Mouse (Mus musculus): Measurements from ENCODE around the gene Rab11fip5. TPM values are rescaled to one million over a fixed set of nuclear protein-coding genes. Genes with fewer than 3 reads are reported as not detected.
A peak's percentile ranks its signal among the peaks of the same experiment; 100 is the strongest.

Gene Rab11fip5
- polyA plus RNA-seq, 1 experiment = 13.5 TPM

DNA sequence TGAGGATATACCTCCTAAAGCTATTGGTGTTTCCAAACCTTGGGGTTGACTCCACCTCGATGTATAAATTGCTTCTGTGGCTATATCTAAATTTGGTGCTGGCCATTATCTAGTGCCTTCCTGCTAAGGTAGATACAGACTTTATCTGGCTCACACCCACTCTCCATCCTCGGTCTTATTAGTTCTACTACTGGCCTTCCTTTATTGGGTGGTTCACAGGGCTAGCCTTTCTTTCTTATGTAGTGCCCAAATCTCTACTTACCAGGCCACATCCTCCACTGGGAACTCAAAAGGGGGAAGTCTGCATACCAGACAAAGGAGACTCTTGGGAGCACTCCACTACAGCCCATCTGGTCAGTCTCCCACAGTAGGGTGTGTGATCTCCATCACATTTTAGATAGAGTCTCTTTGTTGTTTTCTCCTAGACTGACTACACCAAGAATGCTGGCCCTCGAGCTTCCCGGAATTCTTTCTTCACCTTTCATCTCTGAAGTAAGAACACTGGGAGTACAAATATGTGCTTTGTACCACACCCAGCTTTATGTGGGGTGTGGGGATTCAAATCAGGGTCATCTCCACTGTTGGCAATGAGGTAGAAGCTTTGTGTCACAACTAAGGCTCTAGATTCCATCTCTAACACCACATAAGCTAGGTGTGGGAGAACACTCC lies 2.8 kb upstream of the Rab11fip5 start:
- TF ChIP-seq CTCF (IDR thresholded peaks at IDR 0.05; ENCODE audit: borderline replicate concordance, control insufficient read depth, extremely low read depth, insufficient read depth, low read length, poor library complexity) = no peak
- TF ChIP-seq POLR2A (IDR thresholded peaks at IDR 0.05; ENCODE audit: control insufficient read depth, extremely low read depth, insufficient read depth, low read length, poor library complexity) = no peak
- no peak for DNase-seq

DNA sequence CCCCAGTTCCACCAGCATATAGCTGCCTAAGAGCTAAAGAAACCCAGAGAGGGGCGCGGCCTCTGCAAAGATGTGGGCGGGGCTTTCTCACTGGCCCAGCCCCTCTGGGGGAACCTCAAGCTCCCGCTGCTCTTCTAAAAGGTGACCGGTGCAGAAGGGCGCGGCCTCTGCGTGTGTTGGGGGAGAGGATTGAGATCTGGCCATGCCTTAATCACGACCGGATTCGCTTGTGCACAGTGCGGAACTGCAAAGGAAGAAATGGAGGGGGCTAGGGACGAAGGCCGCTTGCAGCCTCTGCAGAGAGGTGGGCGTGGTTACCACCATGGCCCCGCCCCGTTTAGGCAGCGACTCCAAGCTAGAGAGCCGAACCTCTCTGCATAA lies 290 bp upstream of the Rab11fip5 start:
- no peaks in the 10 kb centered on the region for H3K27me3 ChIP-seq (ENCODE audit: control insufficient read depth, insufficient read depth, low read length)
- H3K36me3 ChIP-seq (ENCODE audit: control insufficient read depth, insufficient read depth, low read length) = no peaks in the 10 kb centered on the region
- TF ChIP-seq CTCF (IDR thresholded peaks at IDR 0.05; ENCODE audit: borderline replicate concordance, control insufficient read depth, extremely low read depth, insufficient read depth, low read length, poor library complexity) (peak; percentile 62; the same call in 1 of the 2 replicates), POLR2A (IDR thresholded peaks at IDR 0.05; ENCODE audit: control insufficient read depth, extremely low read depth, insufficient read depth, low read length, poor library complexity) (0 out of 2 replicates have a peak, but pooled peaks have one; percentile 37)
- peak; percentile 96 for DNase-seq
- no peak overlapping the region for H3K27ac ChIP-seq (ENCODE audit: control insufficient read depth, insufficient read depth, low read length)
- peak overlapping the region; percentile 70 for H3K4me3 ChIP-seq (ENCODE audit: control insufficient read depth, insufficient read depth, low read length)
- peaks cover 9% of the 10 kb centered on the region for H3K4me1 ChIP-seq (replicated peaks; ENCODE audit: control insufficient read depth, insufficient read depth, low read length)
- WGBS = under 1% methylated on average over 19 of the region's 19 CpGs

More for the DNA sequence above, 2.8 kb upstream of the Rab11fip5 start:
- WGBS = 87% methylated on average over 4 of the region's 4 CpGs
- H3K36me3 ChIP-seq (ENCODE audit: control insufficient read depth, insufficient read depth, low read length) = no peaks in the 10 kb centered on the region
- peaks cover 20% of the 10 kb centered on the region for H3K4me1 ChIP-seq (replicated peaks; ENCODE audit: control insufficient read depth, insufficient read depth, low read length)
- no peak overlapping the region for H3K4me3 ChIP-seq (ENCODE audit: control insufficient read depth, insufficient read depth, low read length)
- no peak overlapping the region for H3K27ac ChIP-seq (ENCODE audit: control insufficient read depth, insufficient read depth, low read length)
- H3K27me3 ChIP-seq (ENCODE audit: control insufficient read depth, insufficient read depth, low read length) = no peaks in the 10 kb centered on the region

DNA sequence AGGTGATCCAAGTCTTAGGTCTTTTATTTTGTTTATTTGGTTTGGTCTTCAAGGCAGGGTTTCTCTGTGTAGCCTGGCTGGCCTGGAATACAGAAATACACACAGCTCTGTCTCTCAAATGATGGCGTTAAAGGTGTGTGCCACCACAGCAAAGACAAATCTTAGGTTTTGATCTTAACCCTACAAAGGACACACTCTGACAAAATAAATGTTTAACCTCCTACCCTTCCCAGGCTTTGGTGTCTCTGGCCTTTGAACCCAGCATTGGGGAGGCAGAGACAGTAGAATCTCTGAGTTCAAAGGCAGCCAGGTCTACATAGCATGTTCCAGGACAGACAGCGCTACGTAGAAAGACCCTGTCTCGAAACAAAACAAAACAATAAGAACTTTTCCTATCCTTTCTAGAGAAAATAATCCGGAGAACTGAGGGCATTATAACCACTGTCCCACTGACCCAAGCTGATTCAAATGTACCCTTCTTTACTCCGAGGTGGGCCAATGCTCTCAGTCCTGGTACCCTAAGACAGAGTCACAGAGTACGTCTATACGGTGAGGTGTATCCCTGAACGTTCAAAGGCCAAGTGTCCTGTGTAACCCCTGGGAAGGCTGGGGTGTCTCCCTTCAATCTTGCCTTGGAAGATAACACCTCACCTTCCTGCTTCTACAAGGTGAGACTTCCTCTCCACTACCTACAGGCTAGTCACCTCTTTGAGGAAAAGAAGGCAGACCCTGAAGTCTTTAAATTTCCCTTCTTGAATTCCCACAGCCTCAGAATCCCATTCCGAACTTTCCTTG lies 1.2 kb downstream of the Rab11fip5 start:
- peaks cover 12% of the 10 kb centered on the region for H3K4me1 ChIP-seq (replicated peaks; ENCODE audit: control insufficient read depth, insufficient read depth, low read length)

DNA sequence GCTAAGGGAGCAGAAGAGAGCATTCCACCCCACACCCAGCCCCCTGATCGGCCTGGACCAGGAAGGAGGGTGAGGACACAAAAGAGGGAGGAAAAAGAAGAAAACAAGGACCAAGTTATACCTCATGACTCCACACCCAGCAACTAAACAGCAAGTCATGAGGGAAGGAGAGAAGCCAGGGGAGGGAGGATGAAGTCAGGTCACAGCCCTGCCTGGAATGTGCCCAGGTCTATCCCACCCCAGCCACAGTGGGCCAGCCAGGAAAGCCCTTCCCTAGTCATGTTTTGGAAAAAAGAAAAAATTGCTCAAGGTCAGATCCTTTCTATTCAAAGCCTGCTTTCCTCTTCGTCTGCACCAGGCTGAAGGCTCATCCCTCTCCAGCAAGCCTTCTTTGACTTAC lies 1.9 kb downstream of the Rab11fip5 start:
- H3K4me3 ChIP-seq (ENCODE audit: control insufficient read depth, insufficient read depth, low read length) = no peak overlapping the region
- no peak for TF ChIP-seq CTCF (IDR thresholded peaks at IDR 0.05; ENCODE audit: borderline replicate concordance, control insufficient read depth, extremely low read depth, insufficient read depth, low read length, poor library complexity)
- TF ChIP-seq POLR2A (IDR thresholded peaks at IDR 0.05; ENCODE audit: control insufficient read depth, extremely low read depth, insufficient read depth, low read length, poor library complexity) = no peak
- H3K27ac ChIP-seq (ENCODE audit: control insufficient read depth, insufficient read depth, low read length) = no peak overlapping the region
- H3K36me3 ChIP-seq (ENCODE audit: control insufficient read depth, insufficient read depth, low read length) = no peaks in the 10 kb centered on the region
- peaks cover 12% of the 10 kb centered on the region for H3K4me1 ChIP-seq (replicated peaks; ENCODE audit: control insufficient read depth, insufficient read depth, low read length)
- no peaks in the 10 kb centered on the region for H3K27me3 ChIP-seq (ENCODE audit: control insufficient read depth, insufficient read depth, low read length)
- WGBS = 88% methylated on average over 2 of the region's 2 CpGs
- no peak for DNase-seq

More for the DNA sequence above, 1.2 kb downstream of the Rab11fip5 start:
- Histone ChIP-seq H3K27me3 (ENCODE audit: control insufficient read depth, insufficient read depth, low read length) (no peaks in the 10 kb centered on the region), H3K27ac (ENCODE audit: control insufficient read depth, insufficient read depth, low read length) (no peak overlapping the region), H3K4me3 (ENCODE audit: control insufficient read depth, insufficient read depth, low read length) (peak overlapping the region; percentile 52; the same call in 1 of the 2 replicates), H3K36me3 (ENCODE audit: control insufficient read depth, insufficient read depth, low read length) (no peaks in the 10 kb centered on the region)
- 78% methylated on average over 10 of the region's 10 CpGs for WGBS
- no peak for DNase-seq
- TF ChIP-seq CTCF (IDR thresholded peaks at IDR 0.05; ENCODE audit: borderline replicate concordance, control insufficient read depth, extremely low read depth, insufficient read depth, low read length, poor library complexity) (no peak), POLR2A (IDR thresholded peaks at IDR 0.05; ENCODE audit: control insufficient read depth, extremely low read depth, insufficient read depth, low read length, poor library complexity) (no peak)

DNA sequence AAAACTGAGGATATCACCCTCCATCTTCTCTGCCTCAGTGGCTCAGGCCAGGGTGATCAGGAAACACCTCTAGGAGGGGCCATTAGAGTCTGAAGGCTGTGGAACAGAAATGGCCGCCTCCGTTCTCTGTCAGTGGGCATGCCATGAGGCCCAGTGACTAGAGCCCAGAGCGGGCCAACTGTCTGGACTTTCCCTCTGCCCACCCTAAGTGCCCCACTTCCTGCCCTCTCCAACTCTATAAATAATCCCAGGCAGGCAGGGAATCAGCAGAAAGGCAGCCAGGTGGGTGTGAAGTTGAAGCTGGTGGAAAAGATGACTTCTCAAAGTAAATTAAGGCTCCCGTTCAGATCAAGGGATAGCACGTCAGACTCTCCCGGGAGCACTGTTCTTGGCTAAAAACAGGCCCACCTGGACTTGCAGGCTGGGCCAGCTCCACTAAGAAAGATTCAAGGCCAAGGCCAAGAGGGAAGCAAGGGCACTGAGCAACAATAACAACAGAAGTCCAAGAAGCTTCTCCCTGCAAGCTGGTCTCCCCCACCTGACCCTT lies 2.5 kb downstream of the Rab11fip5 start:
- no peak overlapping the region for H3K27ac ChIP-seq (ENCODE audit: control insufficient read depth, insufficient read depth, low read length)
- WGBS = 87% methylated on average over 6 of the region's 6 CpGs
- H3K27me3 ChIP-seq (ENCODE audit: control insufficient read depth, insufficient read depth, low read length) = no peaks in the 10 kb centered on the region
- DNase-seq = no peak
- H3K4me3 ChIP-seq (ENCODE audit: control insufficient read depth, insufficient read depth, low read length) = no peak overlapping the region
- no peak for TF ChIP-seq CTCF (IDR thresholded peaks at IDR 0.05; ENCODE audit: borderline replicate concordance, control insufficient read depth, extremely low read depth, insufficient read depth, low read length, poor library complexity)
- TF ChIP-seq POLR2A (IDR thresholded peaks at IDR 0.05; ENCODE audit: control insufficient read depth, extremely low read depth, insufficient read depth, low read length, poor library complexity) = no peak
- H3K4me1 ChIP-seq (replicated peaks; ENCODE audit: control insufficient read depth, insufficient read depth, low read length) = peaks cover 12% of the 10 kb centered on the region
- no peaks in the 10 kb centered on the region for H3K36me3 ChIP-seq (ENCODE audit: control insufficient read depth, insufficient read depth, low read length)

DNA sequence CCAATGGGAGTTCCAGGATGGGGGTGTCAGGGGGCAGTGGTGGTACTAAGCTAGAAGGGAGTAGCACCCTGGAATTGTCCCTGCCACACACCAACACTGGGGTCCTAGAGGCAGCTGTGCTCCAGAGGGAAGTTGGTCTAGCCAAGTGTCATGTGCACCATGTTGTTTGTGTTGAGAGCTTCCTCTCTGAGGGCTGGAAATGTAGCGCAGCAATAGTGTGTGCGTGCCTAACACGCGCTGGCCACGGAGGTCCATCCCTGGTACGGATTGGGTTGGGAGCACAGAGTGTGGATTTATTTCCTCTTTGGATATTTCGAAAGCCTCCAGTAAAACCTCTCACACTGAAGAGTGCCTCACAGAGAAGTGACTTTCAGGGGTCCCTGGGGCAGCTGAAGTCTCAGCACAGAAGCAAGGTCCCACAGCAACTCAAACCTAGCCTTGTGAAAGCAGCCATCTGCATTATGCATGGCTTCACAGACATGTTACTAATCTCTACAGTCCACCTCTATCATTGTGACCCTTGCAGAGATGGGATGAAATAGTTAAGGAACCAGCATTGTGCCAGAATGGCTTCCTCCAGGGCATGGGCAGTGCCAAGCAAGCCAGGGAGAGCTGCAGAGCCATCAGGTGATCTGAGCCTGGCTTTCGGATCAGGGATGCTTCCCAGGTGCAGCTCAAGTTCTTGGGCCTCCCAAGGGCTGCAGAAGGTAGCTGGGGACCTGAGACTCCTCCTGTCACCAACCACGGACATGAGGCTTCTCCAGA lies 3.6 kb downstream of the Rab11fip5 start:
- Histone ChIP-seq H3K4me3 (ENCODE audit: control insufficient read depth, insufficient read depth, low read length) (no peak overlapping the region), H3K27me3 (ENCODE audit: control insufficient read depth, insufficient read depth, low read length) (no peaks in the 10 kb centered on the region), H3K27ac (ENCODE audit: control insufficient read depth, insufficient read depth, low read length) (no peak overlapping the region), H3K4me1 (replicated peaks; ENCODE audit: control insufficient read depth, insufficient read depth, low read length) (peaks cover 12% of the 10 kb centered on the region), H3K36me3 (ENCODE audit: control insufficient read depth, insufficient read depth, low read length) (no peaks in the 10 kb centered on the region)
- TF ChIP-seq CTCF (IDR thresholded peaks at IDR 0.05; ENCODE audit: borderline replicate concordance, control insufficient read depth, extremely low read depth, insufficient read depth, low read length, poor library complexity) (no peak), POLR2A (IDR thresholded peaks at IDR 0.05; ENCODE audit: control insufficient read depth, extremely low read depth, insufficient read depth, low read length, poor library complexity) (no peak)
- DNase-seq = no peak
- 97% methylated on average over 9 of the region's 9 CpGs for WGBS

Data from thymus, adult 2 months (tissue).